Mouse (Mus musculus) CH12.LX (cell line): ENCODE data around the gene Rhot1. TPM values are rescaled to one million over a fixed set of nuclear protein-coding genes. Genes with fewer than 3 reads are reported as not detected.

Experiments
- DNase-seq: peaks from one replicate; pipeline ENCODE4 v3.0.0-alpha.2; 2013; ENCODE audit errors: extremely low read depth
- H3K27ac ChIP-seq: 2 replicates; pipeline ENCODE4 v1.5.1; 2012; ENCODE audit warnings: low read depth, mild to moderate bottlenecking, control low read depth, moderate library complexity; ENCODE audit not compliant: insufficient read depth
- H3K27me3 ChIP-seq: replicated peaks from 2 replicates; pipeline ENCODE3; 2012; ENCODE audit warnings: inconsistent platforms
- H3K36me3 ChIP-seq, 2 experiments: replicated peaks in 1 of 2; 2 replicates each; pipeline versions ENCODE3 to v1.6.1; 2012; ENCODE audit warnings: inconsistent platforms in 1 of 2, low read length in 1 of 2, mild to moderate bottlenecking in 1 of 2, mixed read lengths in 1 of 2, moderate library complexity in 1 of 2; ENCODE audit not compliant: control insufficient read depth in 1 of 2, insufficient read depth in 1 of 2
- H3K4me1 ChIP-seq, 2 experiments: 2 replicates each; pipeline ENCODE4 v1.6.1; 2012; ENCODE audit warnings: inconsistent platforms in 1 of 2, moderate library complexity in 1 of 2; ENCODE audit not compliant: insufficient read depth in 2 of 2, control insufficient read depth in 1 of 2
- H3K4me2 ChIP-seq: 2 replicates; pipeline ENCODE4 v1.6.1; 2012; ENCODE audit warnings: low read depth, mild to moderate bottlenecking, control low read depth; ENCODE audit not compliant: poor library complexity, insufficient read depth, severe bottlenecking
- H3K4me3 ChIP-seq, 3 experiments: fragments of 150-350 bp in 1 of 3; sonication (generic) in 1 of 3; replicated peaks in 1 of 3; 2 replicates each; pipeline versions ENCODE3 to v1.5.1; 2011 to 2012; ENCODE audit warnings: low read depth in 2 of 3, low read length in 2 of 3, mild to moderate bottlenecking in 2 of 3, moderate library complexity in 2 of 3, control low read depth in 1 of 3, improper control_type of control experiment in 1 of 3, inconsistent platforms in 1 of 3, mixed read lengths in 1 of 3; ENCODE audit not compliant: poor library complexity in 1 of 3
- H3K79me2 ChIP-seq: replicated peaks from 2 replicates; pipeline ENCODE4 v1.6.1; 2012; ENCODE audit warnings: mild to moderate bottlenecking, moderate library complexity; ENCODE audit not compliant: control insufficient read depth, poor library complexity, insufficient read depth, severe bottlenecking; ENCODE audit errors: extremely low read depth
- H3K9ac ChIP-seq: 2 replicates; pipeline ENCODE4 v1.6.1; 2012; ENCODE audit warnings: low read depth, mild to moderate bottlenecking, control low read depth, moderate library complexity; ENCODE audit not compliant: insufficient read depth
- H3K9me3 ChIP-seq: replicated peaks from 2 replicates; pipeline ENCODE3; 2012; ENCODE audit warnings: low read length, inconsistent platforms, mixed read lengths
- BHLHE40 ChIP-seq: IDR thresholded peaks from 2 replicates; pipeline ENCODE4 v1.6.1; 2011; ENCODE audit warnings: mild to moderate bottlenecking, low read depth, low read length, improper control_type of control experiment
- CHD1 ChIP-seq: IDR thresholded peaks from 2 replicates; pipeline ENCODE4 v1.6.1; 2012; ENCODE audit warnings: low read depth, low read length, improper control_type of control experiment, inconsistent platforms
- CTCF ChIP-seq, 2 experiments: IDR thresholded peaks in 1 of 2; conservative IDR thresholded peaks in 1 of 2; 2 replicates each; pipeline ENCODE4 v1.5.1; 2011 to 2012; ENCODE audit warnings: low read depth in 2 of 2, low read length in 2 of 2, improper control_type of control experiment in 1 of 2, inconsistent platforms in 1 of 2, mild to moderate bottlenecking in 1 of 2, moderate library complexity in 1 of 2
- E2F4 ChIP-seq: IDR thresholded peaks from 2 replicates; pipeline ENCODE4 v1.6.1; 2011; ENCODE audit warnings: low read depth, low read length, improper control_type of control experiment; ENCODE audit not compliant: insufficient replicate concordance
- ELF1 ChIP-seq: IDR thresholded peaks from 2 replicates; pipeline ENCODE4 v1.6.1; 2014; ENCODE audit warnings: low read depth, mild to moderate bottlenecking, inconsistent platforms, low read length, improper control_type of control experiment
- EP300 ChIP-seq: IDR thresholded peaks from 2 replicates; pipeline ENCODE4 v1.6.1; 2011; ENCODE audit warnings: low read length, improper control_type of control experiment
- GABPA ChIP-seq: IDR thresholded peaks from 2 replicates; pipeline ENCODE4 v1.6.1; 2012; ENCODE audit warnings: low read depth, low read length, improper control_type of control experiment, inconsistent platforms; ENCODE audit not compliant: insufficient replicate concordance
- HCFC1 ChIP-seq: IDR thresholded peaks from 2 replicates; pipeline ENCODE4 v1.6.1; 2012; ENCODE audit warnings: low read depth, mild to moderate bottlenecking, inconsistent platforms, low read length, improper control_type of control experiment
- IRF4 ChIP-seq: IDR thresholded peaks from 2 replicates; pipeline ENCODE4 v1.6.1; 2014; ENCODE audit warnings: low read depth, mild to moderate bottlenecking, inconsistent platforms, low read length, improper control_type of control experiment
- JUN ChIP-seq: IDR thresholded peaks from 2 replicates; pipeline ENCODE4 v1.6.1; 2011; ENCODE audit warnings: low read depth, mild to moderate bottlenecking, low read length, improper control_type of control experiment, moderate library complexity; ENCODE audit not compliant: insufficient read depth
- JUND ChIP-seq: conservative IDR thresholded peaks from 2 replicates; pipeline ENCODE4 v1.6.1; 2011; ENCODE audit warnings: low read depth, low read length, improper control_type of control experiment
- MAZ ChIP-seq: IDR thresholded peaks from 2 replicates; pipeline ENCODE4 v1.6.1; 2012; ENCODE audit warnings: low read depth, mild to moderate bottlenecking, inconsistent platforms, low read length, improper control_type of control experiment, moderate library complexity
- MEF2A ChIP-seq: IDR thresholded peaks from 2 replicates; pipeline ENCODE4 v1.6.1; 2014; ENCODE audit warnings: low read depth, mild to moderate bottlenecking, inconsistent platforms, low read length, improper control_type of control experiment, borderline replicate concordance
- POLR2A ChIP-seq: IDR thresholded peaks from 2 replicates; pipeline ENCODE4 v1.6.1; 2011; ENCODE audit warnings: low read depth, mild to moderate bottlenecking, improper control_type of control experiment, low read length
- RCOR1 ChIP-seq: conservative IDR thresholded peaks from 2 replicates; pipeline ENCODE4 v1.6.1; 2012; ENCODE audit warnings: low read depth, mild to moderate bottlenecking, inconsistent platforms, low read length, improper control_type of control experiment
- SIN3A ChIP-seq: IDR thresholded peaks from 2 replicates; pipeline ENCODE4 v1.6.1; 2012; ENCODE audit warnings: low read length, improper control_type of control experiment, inconsistent platforms
- SMC3 ChIP-seq: IDR thresholded peaks from 2 replicates; pipeline ENCODE4 v1.6.1; 2011; ENCODE audit warnings: low read depth, low read length, improper control_type of control experiment
- USF2 ChIP-seq: conservative IDR thresholded peaks from 2 replicates; pipeline ENCODE4 v1.6.1; 2011; ENCODE audit warnings: low read depth, low read length, improper control_type of control experiment
- ZC3H11A ChIP-seq: IDR thresholded peaks from 2 replicates; pipeline ENCODE4 v1.6.1; 2012; ENCODE audit warnings: low read depth, mild to moderate bottlenecking, inconsistent platforms, low read length, improper control_type of control experiment
- ZKSCAN1 ChIP-seq: IDR thresholded peaks from 2 replicates; pipeline ENCODE4 v1.6.1; 2012; ENCODE audit warnings: low read depth, inconsistent platforms, low read length, improper control_type of control experiment, borderline replicate concordance
- dilution Hi-C: fragments of 300-500 bp; cut with MboI; formaldehyde crosslinking; loops from 2 replicates; pipeline ENCODE4 v1.14.3; 2020; ENCODE audit warnings: low sequenced_read_pairs; ENCODE audit not compliant: extremely low pct_unique_long_range_greater_than_20kb, extremely low pct_ligation_motif_present
- in situ Hi-C: fragments of 300-500 bp; cut with MboI; formaldehyde crosslinking; loops from 3 replicates; pipeline ENCODE4 v1.14.3; 2019; ENCODE audit warnings: low sequenced_read_pairs, low pct_ligation_motif_present, low pct_unique_long_range_greater_than_20kb, mixed read lengths
- polyA plus RNA-seq: library from polyadenylated mRNA; unstranded; fragments of >175 nt; gene quantifications from 2 replicates; pipeline ENCODE4 v1.2.1, GENCODE M21; 2012; ENCODE audit warnings: low read depth; ENCODE audit not compliant: insufficient read length
- total RNA-seq, 2 experiments: library from RNA; depleted of rRNA; stranded (reverse); fragments of 300-350 nt in 1 of 2; fragments of >200 nt in 1 of 2; gene quantifications; 2 replicates each; pipeline ENCODE4 v1.2.3; 2012 to 2014

The Rhot1 gene
- total and polyA plus RNA-seq, 3 experiments = 33.1 to 73.3 (median 61.0) TPM

DNA sequence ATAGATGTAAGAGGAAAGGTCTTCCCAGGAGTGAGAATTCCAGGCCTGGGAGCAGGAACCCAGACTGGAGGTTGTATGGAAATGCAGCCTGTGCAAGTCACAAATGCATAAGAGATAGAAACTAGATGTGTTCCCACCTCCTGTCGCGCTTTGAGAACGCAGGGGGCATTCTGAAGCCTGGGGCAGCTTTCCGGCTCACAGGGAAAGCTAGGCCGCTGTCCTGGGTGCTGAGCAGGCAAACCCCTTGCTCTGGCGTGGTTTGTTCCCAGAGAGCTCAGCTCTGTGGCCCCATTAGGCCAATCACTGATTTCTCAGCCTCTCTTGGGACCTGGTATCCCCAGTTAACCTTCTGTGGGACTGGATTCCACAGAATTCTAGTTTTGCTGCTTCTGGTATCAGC, 103.7 kb downstream of the Rhot1 start:
- no peak for DNase-seq
- H3K27me3 ChIP-seq = peaks cover 67% of the 10 kb centered on the region

DNA sequence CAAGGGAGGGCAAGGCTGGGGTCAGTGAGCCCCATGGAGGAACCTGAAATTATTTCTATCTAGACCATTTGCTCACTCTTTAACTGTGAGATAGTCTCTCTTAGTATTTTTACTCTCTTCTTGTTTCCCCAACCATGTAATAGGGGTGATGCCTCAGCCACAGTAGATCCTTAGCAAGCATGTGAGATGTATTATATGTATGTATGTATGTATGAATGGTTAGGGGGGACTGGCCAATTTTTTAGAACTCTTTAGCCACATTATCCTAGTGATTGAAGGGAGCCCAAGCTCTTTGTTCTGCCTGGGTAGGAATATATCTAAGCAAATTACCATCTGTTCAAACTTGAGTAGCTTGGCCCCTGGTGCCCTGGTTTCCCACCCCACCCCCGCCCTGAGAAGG, 104.6 kb downstream of the Rhot1 start:
- no peak for DNase-seq
- TF ChIP-seq ZKSCAN1 (no peak), JUND (no peak), E2F4 (no peak), IRF4 (no peak), RCOR1 (no peak), ELF1 (no peak), POLR2A (no peak), GABPA (no peak), MAZ (no peak), MEF2A (no peak), EP300 (no peak), SMC3 (no peak), SIN3A (no peak), HCFC1 (no peak), CTCF (conservative IDR thresholded peaks at IDR 0.05 in 1 of 2, IDR thresholded peaks at IDR 0.05 in 1 of 2; ENCODE audit: low read depth in 2 of 2, low read length in 2 of 2) (no peak), CHD1 (no peak), BHLHE40 (no peak), JUN (no peak), USF2 (no peak)
- Histone ChIP-seq H3K27ac (no peak overlapping the region), H3K79me2 (no peaks in the 10 kb centered on the region), H3K4me1 (no peaks in the 10 kb centered on the region), H3K4me3 (no peak overlapping the region), H3K9ac (no peak overlapping the region), H3K9me3 (no peaks in the 10 kb centered on the region), H3K27me3 (peaks cover 67% of the 10 kb centered on the region), H3K4me2 (no peak overlapping the region), H3K36me3 (no peaks in the 10 kb centered on the region)
- in situ Hi-C loops (no loop called here), dilution Hi-C loops (no loop called here)

More for the DNA sequence above, 103.7 kb downstream of the Rhot1 start:
- Histone ChIP-seq H3K27ac (no peak overlapping the region), H3K4me3 (no peak overlapping the region), H3K4me2 (no peak overlapping the region), H3K4me1 (no peaks in the 10 kb centered on the region), H3K79me2 (no peaks in the 10 kb centered on the region), H3K36me3 (no peaks in the 10 kb centered on the region), H3K9ac (no peak overlapping the region), H3K9me3 (no peaks in the 10 kb centered on the region)
- in situ Hi-C loops = no loop called here
- dilution Hi-C loops = no loop called here
- no peak for TF ChIP-seq ZC3H11A
- TF ChIP-seq, all 38 proteins: peak for 0
